Mouse (Mus musculus) liver, adult (tissue): ENCODE measurements around the gene Glis2.

Experiments used
- GATA4 ChIP-seq: IDR thresholded peaks from 2 replicates; pipeline ENCODE4 v1.6.1; 2014; ENCODE audit warnings: mild to moderate bottlenecking, low read length; ENCODE audit not compliant: insufficient replicate concordance

Glis2 gene

DNA sequence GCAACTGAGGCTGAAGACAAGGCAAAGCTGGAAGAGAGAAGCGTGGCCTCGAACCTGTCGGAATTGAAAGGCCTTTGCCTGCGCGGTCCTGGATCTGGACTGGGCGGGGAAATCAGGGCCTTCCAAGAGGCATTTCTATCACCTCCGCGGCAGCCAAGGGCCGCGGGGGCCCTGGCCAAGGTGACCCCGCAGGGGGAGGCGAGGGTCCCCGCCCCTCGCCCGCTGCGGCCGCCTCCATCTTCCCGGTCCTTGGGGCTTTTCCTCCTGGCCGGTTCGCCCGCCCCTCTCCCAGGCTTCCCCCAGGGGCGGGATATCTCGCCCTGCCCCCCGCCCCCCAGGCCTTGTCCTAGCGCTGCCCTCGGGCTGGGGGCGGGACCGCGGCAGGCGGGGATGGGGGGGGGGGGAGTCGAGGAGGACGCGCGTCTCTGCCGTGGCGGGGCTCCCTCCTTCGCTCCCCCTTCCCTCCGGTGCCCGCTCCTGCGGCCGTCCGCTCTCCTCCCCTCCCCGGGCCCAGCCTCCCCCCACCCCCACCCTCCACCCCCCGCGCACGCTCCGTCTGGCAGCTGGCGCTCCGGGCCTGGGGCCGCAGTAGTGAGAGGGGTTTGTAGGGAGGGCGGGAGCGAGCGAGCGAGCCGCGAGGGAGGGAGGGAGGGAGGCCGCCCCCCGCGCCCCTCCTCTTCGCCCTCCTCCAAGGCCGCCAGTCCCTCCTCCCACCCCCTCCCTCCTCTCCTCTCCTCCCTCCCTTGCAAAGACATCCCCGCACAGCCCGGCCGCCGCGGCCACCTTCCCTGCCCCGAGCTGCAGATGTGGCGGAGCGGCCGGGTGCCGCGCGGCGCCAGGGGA, at the start of gene Glis2:
Gene Glis2 (plus strand): TSS at position 743 of the 843 bp plus-strand sequence.
- no peak; the same call in 1 of the 2 replicates for TF ChIP-seq GATA4

- no peak for TF ChIP-seq GATA4
These were observed 49.7 kb upstream of the Glis2 start for GRCm38 (mm10) chr16:4544845-4545244.

DNA sequence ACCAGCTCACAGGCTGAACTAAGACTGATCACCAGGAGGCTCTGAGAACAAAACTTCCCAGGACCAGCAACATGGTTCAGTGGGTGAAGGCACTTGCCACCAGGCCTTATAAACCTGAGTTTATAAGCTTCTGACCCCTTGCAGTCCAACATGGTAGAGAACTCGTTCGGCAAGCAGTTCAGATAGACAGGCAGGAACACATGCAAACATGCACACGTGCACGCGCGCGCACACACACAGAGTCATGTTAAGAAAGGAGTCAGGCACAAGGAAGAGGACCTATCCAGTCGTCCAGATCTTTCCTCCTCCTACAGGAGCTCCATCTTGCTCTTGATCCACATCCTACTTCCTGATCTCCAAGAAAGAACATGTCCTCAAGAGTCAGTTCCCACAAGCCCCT, 47.7 kb upstream of the Glis2 start:
- TF ChIP-seq GATA4, result no peak

- no peak for TF ChIP-seq GATA4
These were observed 46.9 kb upstream of the Glis2 start for GRCm38 (mm10) chr16:4547611-4548010.

DNA sequence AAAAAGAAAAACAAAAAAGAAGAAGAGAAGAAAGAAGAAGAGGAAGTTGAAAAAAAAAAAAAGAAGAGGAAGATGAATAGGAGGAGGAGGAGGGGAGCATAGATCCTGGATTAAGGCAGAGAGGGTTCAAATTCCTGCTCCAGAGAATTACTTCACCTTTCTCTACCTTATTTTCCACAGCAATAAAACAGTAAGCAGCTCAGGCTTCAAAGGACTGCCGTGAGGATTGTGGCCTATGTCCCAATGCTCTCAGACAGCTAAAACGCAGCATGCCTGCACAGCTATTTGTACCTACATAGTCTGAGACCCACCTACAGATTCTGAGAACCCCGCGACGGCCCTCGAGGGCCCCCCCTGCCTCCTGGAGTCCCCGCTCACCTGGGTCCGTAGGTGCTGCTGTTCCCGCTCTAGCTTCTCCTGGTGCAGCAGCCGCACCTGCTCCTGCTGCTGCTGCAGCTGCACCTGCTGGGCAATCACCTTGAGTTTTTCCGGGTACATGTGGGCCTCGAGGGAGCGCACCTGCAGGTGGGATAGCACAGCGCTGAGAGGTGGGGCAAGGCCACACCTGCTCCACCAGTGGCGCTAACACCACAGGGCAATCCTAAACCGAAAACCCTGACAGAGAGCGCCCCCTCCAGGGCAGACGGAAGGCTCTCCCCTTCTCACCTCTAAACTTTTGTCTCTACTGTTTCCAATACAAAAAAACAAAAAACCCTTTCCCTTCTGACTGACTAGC, 45.4 kb upstream of the Glis2 start:
- TF ChIP-seq GATA4, result no peak

- no peak for TF ChIP-seq GATA4
These were observed 43.5 kb upstream of the Glis2 start for GRCm38 (mm10) chr16:4551056-4551455.

- TF ChIP-seq GATA4, result no peak
These were observed 42.6 kb upstream of the Glis2 start for GRCm38 (mm10) chr16:4551885-4552284.

- no peak for TF ChIP-seq GATA4
These were observed 41.5 kb upstream of the Glis2 start for GRCm38 (mm10) chr16:4552829-4553550.

GRCm38 (mm10) chr16:4555555-4555954, 39.0 kb upstream of the Glis2 start:
- no peak for TF ChIP-seq GATA4

DNA sequence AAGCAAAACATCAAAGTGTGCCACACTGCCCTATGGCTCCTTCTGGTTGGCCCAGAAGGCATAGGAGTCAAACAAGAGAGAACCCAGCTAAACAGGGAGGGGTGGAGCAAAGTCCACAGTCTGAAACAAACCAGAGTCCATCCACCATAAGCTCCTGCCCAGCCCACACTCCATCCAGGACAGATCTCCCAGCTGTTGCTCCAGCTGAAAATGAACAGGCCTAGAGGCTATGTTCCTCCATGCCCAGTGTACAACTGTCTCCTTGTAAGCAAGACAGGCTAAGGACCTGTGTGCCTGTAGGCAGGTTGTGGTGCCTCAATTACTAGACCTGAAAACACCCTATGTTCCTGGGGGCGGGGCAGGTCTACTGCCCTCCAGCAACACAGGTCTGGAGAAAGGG, 37.4 kb upstream of the Glis2 start:
- TF ChIP-seq GATA4, result no peak

DNA sequence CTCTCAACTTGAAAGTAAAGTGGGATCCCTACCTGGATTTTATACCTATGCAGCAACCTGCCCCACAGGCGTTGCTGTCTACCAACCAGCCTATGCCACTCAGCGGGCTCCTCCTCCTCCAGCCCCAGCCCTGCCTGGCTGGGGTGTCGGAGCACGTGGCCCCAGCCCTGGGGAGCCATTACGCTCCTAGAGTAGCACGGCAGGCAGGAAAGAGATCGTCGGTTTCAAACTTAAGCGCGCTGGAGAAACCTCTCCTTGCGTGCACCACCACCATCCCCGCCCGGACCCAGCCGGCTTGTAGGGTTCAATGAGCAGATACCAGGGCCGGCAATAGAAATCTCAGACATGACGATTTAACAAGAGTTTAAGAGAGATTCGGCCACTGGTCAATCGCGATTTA, 36.6 kb upstream of the Glis2 start:
- TF ChIP-seq GATA4, result no peak

- TF ChIP-seq GATA4, result no peak
These were observed 36.0 kb upstream of the Glis2 start for GRCm38 (mm10) chr16:4558384-4558979.

DNA sequence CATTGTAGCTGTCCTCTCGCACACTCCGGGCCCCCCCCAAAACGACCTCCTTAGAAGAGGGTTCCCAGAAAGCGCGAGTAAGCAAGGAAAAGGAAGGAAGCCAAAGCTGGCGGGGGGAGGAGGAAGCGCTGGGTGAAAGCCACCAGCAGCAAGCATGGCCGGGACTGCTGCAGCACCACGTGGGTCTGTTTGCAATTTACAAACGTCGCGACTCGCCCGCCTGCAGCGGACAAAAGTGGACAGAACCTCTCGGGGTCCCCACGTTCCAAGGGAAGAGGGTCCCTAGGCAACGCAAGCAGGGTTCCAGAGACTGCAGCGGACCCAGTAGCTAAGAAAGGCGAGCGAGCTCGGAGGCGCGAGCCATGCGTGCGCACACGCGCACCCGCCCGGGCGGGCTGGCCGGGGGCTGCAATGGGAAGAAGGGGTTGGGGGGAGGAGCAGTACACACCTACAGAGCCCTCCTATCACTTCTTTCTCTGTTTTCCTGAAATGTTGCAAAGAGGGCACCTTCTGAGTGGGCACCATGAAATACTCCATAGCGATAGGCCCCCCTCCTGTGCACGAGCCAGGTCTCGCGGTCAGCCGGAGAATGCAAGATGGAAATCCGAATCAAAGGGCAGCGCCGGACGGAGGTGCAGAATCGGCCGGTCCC, 35.4 kb upstream of the Glis2 start:
- no peak for TF ChIP-seq GATA4

GRCm38 (mm10) chr16:4559715-4560144, 34.8 kb upstream of the Glis2 start, which contains the start of gene Tfap4:
TSS of gene Tfap4 (minus strand) at chr16:4559854.
- no peak for TF ChIP-seq GATA4
